In the genomic region with DNA sequence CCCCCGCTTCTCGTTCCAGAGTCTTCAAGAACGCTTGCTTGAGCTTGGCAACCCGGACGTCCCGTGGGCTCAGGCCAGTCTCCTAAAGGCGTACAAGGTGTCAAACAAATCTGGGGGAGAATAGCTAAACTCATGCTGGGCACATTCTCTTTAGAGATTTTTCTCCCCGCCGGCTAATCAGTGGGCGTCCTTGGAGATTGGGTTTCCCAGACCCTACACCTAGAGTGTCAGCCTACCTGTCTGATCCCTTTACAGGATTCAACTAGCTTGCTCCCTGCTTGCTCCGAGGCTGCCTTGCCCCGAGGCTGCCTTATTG, we compare ENCODE assay signal across 8 mouse cellular contexts. TPM values are rescaled to one million over a fixed set of nuclear protein-coding genes. Genes with fewer than 3 reads are reported as not detected.
DNase-seq lines count a peak whose midpoint lies in the region; ATAC-seq and TF ChIP-seq lines count a peak whose summit lies in the region.

No protein-coding gene starts in this region.

- peaks cover 11% of the 10 kb centered on the region for H3K4me1 ChIP-seq in embryonic facial prominence, embryonic 14.5 days (ENCODE audit: control insufficient read depth, insufficient read depth, low read length)
- H3K4me1 ChIP-seq in limb, embryonic 11.5 days (ENCODE audit: control insufficient read depth, insufficient read depth, low read length): peaks cover 4% of the 10 kb centered on the region; the same call in 1 of the 2 replicates
- peaks cover 8% of the 10 kb centered on the region; the same call in 1 of the 2 replicates for H3K4me1 ChIP-seq in neural tube, embryonic 14.5 days (ENCODE audit: control insufficient read depth, insufficient read depth, low read length)

- ATAC-seq in embryonic facial prominence, embryonic 14.5 days (ENCODE audit: low read depth): no peak
- no peak for ATAC-seq in limb, embryonic 11.5 days (ENCODE audit: insufficient number of reproducible peaks, low FRiP score, low TSS enrichment, low read depth)
- no peak for ATAC-seq in neural tube, embryonic 14.5 days (ENCODE audit: low read depth)

- no peak for DNase-seq in left cerebral cortex, adult 2 months (ENCODE audit: extremely low spot score in 1 of 2, low spot score in 2 of 2)
- DNase-seq in left cerebral cortex, adult 18-20 months (ENCODE audit: low spot score in 2 of 2): no peak
- DNase-seq in embryonic facial prominence, embryonic 14.5 days (ENCODE audit: low spot score): no peak
- DNase-seq in limb, embryonic 11.5 days (ENCODE audit: low spot score): peak; percentile 42
- no peak for DNase-seq in gastrocnemius, adult 8-10 months (ENCODE audit: low spot score in 2 of 2)
- DNase-seq in layer of hippocampus, postnatal 10 days (ENCODE audit: low spot score in 2 of 2): no peak
- no peak for DNase-seq in ovary, postnatal 36 days (ENCODE audit: low spot score)

- H3K9me3 ChIP-seq in embryonic facial prominence, embryonic 14.5 days (ENCODE audit: control insufficient read depth, low read length): no peaks in the 10 kb centered on the region
- no peaks in the 10 kb centered on the region for H3K9me3 ChIP-seq in limb, embryonic 11.5 days (ENCODE audit: control insufficient read depth, low read length)
- H3K9me3 ChIP-seq in neural tube, embryonic 14.5 days (ENCODE audit: control insufficient read depth, low read length): no peaks in the 10 kb centered on the region

- H3K9ac ChIP-seq in embryonic facial prominence, embryonic 14.5 days (ENCODE audit: low read depth, low read length): peak overlapping the region; percentile 71
- peak overlapping the region; percentile 56; the same call in 1 of the 2 replicates for H3K9ac ChIP-seq in limb, embryonic 11.5 days (ENCODE audit: low read length)
- no peak overlapping the region for H3K9ac ChIP-seq in neural tube, embryonic 14.5 days (replicated peaks; ENCODE audit: low read depth, low read length)

- intact Hi-C loops in left cerebral cortex, adult 2 months (cut with DNase I): no loop called here

- TF ChIP-seq CTCF in left cerebral cortex, adult 2 months (IDR thresholded peaks at IDR 0.05): no peak

- no peaks in the 10 kb centered on the region for H3K36me3 ChIP-seq in embryonic facial prominence, embryonic 14.5 days (ENCODE audit: control insufficient read depth, insufficient read depth, low read length)
- no peaks in the 10 kb centered on the region for H3K36me3 ChIP-seq in limb, embryonic 11.5 days (ENCODE audit: control insufficient read depth, insufficient read depth, low read length)
- H3K36me3 ChIP-seq in neural tube, embryonic 14.5 days (ENCODE audit: control insufficient read depth, insufficient read depth, low read length): no peaks in the 10 kb centered on the region

- peaks cover 10% of the 10 kb centered on the region for H3K27me3 ChIP-seq in embryonic facial prominence, embryonic 14.5 days (replicated peaks; ENCODE audit: control insufficient read depth, insufficient read depth, low read length)
- H3K27me3 ChIP-seq in limb, embryonic 11.5 days (ENCODE audit: control insufficient read depth, insufficient read depth, low read length): peaks cover 15% of the 10 kb centered on the region
- H3K27me3 ChIP-seq in neural tube, embryonic 14.5 days (ENCODE audit: control insufficient read depth, insufficient read depth, low read length): peaks cover 19% of the 10 kb centered on the region

- H3K4me2 ChIP-seq in embryonic facial prominence, embryonic 14.5 days (ENCODE audit: low read depth, low read length): peak overlapping the region; percentile 99
- peak overlapping the region; percentile 98 for H3K4me2 ChIP-seq in limb, embryonic 11.5 days (ENCODE audit: low read depth, severe bottlenecking)
- peak overlapping the region; percentile 90 for H3K4me2 ChIP-seq in neural tube, embryonic 14.5 days (ENCODE audit: low read depth, low read length)

- under 1% methylated on average over 12 of the region's 12 CpGs for WGBS in embryonic facial prominence, embryonic 14.5 days
- WGBS in limb, embryonic 11.5 days: under 1% methylated on average over 12 of the region's 12 CpGs
- WGBS in neural tube, embryonic 14.5 days: under 1% methylated on average over 12 of the region's 12 CpGs

- H3K27ac ChIP-seq in left cerebral cortex, adult 2 months: peak overlapping the region; percentile 83
- peak overlapping the region; percentile 1; the same call in 1 of the 2 replicates for H3K27ac ChIP-seq in embryonic facial prominence, embryonic 14.5 days (replicated peaks; ENCODE audit: low read depth, low read length)
- no peak overlapping the region for H3K27ac ChIP-seq in limb, embryonic 11.5 days (replicated peaks; ENCODE audit: low read depth, low read length)
- no peak overlapping the region for H3K27ac ChIP-seq in neural tube, embryonic 14.5 days (ENCODE audit: low read depth, low read length)

- H3K4me3 ChIP-seq in left cerebral cortex, adult 2 months: peak overlapping the region; percentile 74
- H3K4me3 ChIP-seq in embryonic facial prominence, embryonic 14.5 days (ENCODE audit: low read depth, low read length): peak overlapping the region; percentile 74
- peak overlapping the region; percentile 57 for H3K4me3 ChIP-seq in limb, embryonic 11.5 days (ENCODE audit: low read depth, low read length)
- peak overlapping the region; percentile 42 for H3K4me3 ChIP-seq in neural tube, embryonic 14.5 days (ENCODE audit: low read depth, low read length)

RNA-seq across cellular contexts. Expression of gene Anxa11, which starts 0.7 kb away (rescaled TPM):
- total RNA-seq in left cerebral cortex, adult 2 months (2021): 10 to 100 TPM; 40.4 to 50.7 TPM
- total RNA-seq in left cerebral cortex, adult 18-20 months (2021): 10 to 100 TPM; 45.7 to 45.8 TPM
- polyA plus RNA-seq in embryonic facial prominence, embryonic 14.5 days (2014; fragmentation: Nextera tagmentation; extraction: Ambion mirVana): 27.6 and 30.2 TPM in 2 replicates
- 5.0 and 5.1 TPM in 2 replicates for polyA plus RNA-seq in limb, embryonic 11.5 days (2014; fragmentation: Nextera tagmentation; extraction: Ambion mirVana)
- 0.91 and 1.7 TPM in 2 replicates for polyA plus RNA-seq in neural tube, embryonic 14.5 days (2014; fragmentation: Nextera tagmentation; extraction: Ambion mirVana)
- 100 to 1,000 TPM in 3 of 4 experiments, 10 to 100 TPM in 1; 92.4 to 119 (median 105) TPM for total RNA-seq in gastrocnemius, adult 8-10 months (2022)
- 10 to 100 TPM; 16.6 to 17.0 TPM for total RNA-seq in layer of hippocampus, postnatal 10 days (2021)

Comparison
In these comparisons a context has a peak if more than half of its experiments do, and no peak if none do; other contexts are left out.
1. H3K27ac ChIP-seq: peak in left cerebral cortex, adult 2 months (single experiment) and embryonic facial prominence, embryonic 14.5 days (single experiment); none in limb, embryonic 11.5 days (single experiment) and neural tube, embryonic 14.5 days (single experiment).
2. Peak in every context shown above with its lines, with median percentiles within 50 percentile points of each other: H3K4me3 ChIP-seq and H3K4me2 ChIP-seq.